Mouse (Mus musculus) neural tube, embryonic 15.5 days (tissue): Measurements from ENCODE around the gene Exosc1. TPM values are rescaled to one million over a fixed set of nuclear protein-coding genes. Genes with fewer than 3 reads are reported as not detected.

Experiments
- ATAC-seq: fragments of 200-750 bp; cut with Nextera tagmentation; 2 replicates; pipeline ENCODE4 v1.8.0; 2017; ENCODE audit warnings: mild to moderate bottlenecking, moderate TSS enrichment, moderate library complexity; ENCODE audit not compliant: low FRiP score
- H3K27ac ChIP-seq: fragments of 300-500 bp; sonication (generic); replicated peaks from 2 replicates; pipeline ENCODE4 v1.5.1; 2015; ENCODE audit warnings: mild to moderate bottlenecking, inconsistent platforms
- H3K27me3 ChIP-seq: fragments of 300-500 bp; sonication (generic); replicated peaks from 2 replicates; pipeline ENCODE4 v1.6.1; 2015; ENCODE audit warnings: inconsistent platforms
- H3K36me3 ChIP-seq: fragments of 300-500 bp; sonication (generic); 2 replicates; pipeline ENCODE4 v1.6.1; 2015; ENCODE audit warnings: inconsistent platforms
- H3K4me1 ChIP-seq: fragments of 300-500 bp; sonication (generic); 2 replicates; pipeline ENCODE4 v1.6.1; 2015; ENCODE audit warnings: inconsistent platforms
- H3K4me2 ChIP-seq: fragments of 300-500 bp; sonication (generic); 2 replicates; pipeline ENCODE4 v1.6.1; 2015; ENCODE audit warnings: inconsistent platforms, mild to moderate bottlenecking, moderate library complexity
- H3K4me3 ChIP-seq: fragments of 300-500 bp; sonication (generic); replicated peaks from 2 replicates; pipeline ENCODE4 v1.5.1; 2015; ENCODE audit warnings: mild to moderate bottlenecking, inconsistent platforms
- H3K9ac ChIP-seq: fragments of 300-500 bp; sonication (generic); replicated peaks from 2 replicates; pipeline ENCODE4 v1.6.1; 2015; ENCODE audit warnings: mild to moderate bottlenecking, inconsistent platforms
- H3K9me3 ChIP-seq: fragments of 300-500 bp; sonication (generic); replicated peaks from 2 replicates; pipeline ENCODE4 v1.6.1; 2016; ENCODE audit warnings: inconsistent platforms
- WGBS: fragments of 180-500 bp; shearing (Covaris S2); methylation state at CpG from one replicate; pipeline ENCODE4 v1.1.7; 2015; ENCODE audit warnings: mixed read lengths; 5-methylcytosine and 5-hydroxymethylcytosine counted together
- polyA plus RNA-seq: library from polyadenylated mRNA; unstranded; fragments of >200 nt; fragmentation: Nextera tagmentation; extraction: Ambion mirVana; gene quantifications from 2 replicates; pipeline ENCODE4 v1.2.1, GENCODE M21; 2015

The Exosc1 gene
- polyA plus RNA-seq, 1 experiment from 2014 or later, result 59.7 TPM

DNA sequence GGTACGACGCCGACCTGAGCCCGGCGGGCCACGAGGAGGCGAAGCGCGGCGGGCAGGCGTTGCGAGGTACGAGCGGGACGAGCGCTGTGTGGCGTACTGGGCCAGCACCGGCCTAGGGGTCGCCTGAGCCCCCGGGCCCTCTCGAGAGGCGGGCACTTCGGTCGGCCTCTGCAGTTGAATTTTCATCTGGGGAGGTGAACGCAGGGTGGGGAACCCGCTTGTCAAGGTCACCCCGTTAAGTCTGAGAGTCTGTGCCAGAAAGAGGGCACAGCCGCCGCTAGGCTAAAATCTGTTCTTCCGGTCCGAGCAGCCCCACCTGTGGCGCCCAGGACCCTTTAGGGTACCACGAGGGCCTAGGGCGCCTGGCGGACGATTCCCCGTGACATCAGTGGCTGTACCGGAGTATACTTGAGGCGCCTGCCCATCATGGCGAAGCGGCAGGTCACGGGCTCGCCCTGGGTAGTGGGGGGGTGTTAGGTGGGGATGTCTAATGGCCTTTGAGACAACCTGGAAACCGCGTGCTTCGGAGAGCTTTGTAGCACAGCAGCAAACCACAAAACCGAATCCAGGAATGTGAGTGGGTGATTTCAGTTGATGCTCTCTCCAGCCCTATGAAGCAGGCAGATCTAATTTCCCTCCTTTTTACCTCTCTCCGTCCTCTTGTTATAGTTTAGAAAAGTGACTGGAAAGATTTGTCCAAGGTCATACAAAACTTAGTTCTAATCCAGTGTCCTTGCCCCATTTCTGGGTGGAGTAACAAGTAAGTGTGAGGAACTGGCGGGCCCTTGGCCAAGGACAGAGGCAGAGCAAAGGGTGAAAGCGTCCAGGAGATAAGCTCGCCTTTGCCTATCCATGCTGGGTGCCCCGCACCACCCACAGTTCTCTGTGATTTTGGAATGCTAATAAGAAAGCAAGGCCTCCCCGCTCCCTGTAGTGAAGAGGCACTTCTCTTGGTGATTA, 20.8 kb downstream of the Exosc1 start:
- H3K9me3 ChIP-seq, result no peaks in the 10 kb centered on the region
- no peaks in the 10 kb centered on the region for H3K27me3 ChIP-seq
- peak overlapping the region; percentile 92 for H3K4me2 ChIP-seq
- H3K4me1 ChIP-seq, result peaks cover 29% of the 10 kb centered on the region
- WGBS, result under 1% methylated on average over 52 of the region's 53 CpGs
- peak; percentile 79 for ATAC-seq
- peaks cover 22% of the 10 kb centered on the region for H3K36me3 ChIP-seq
- peak overlapping the region; percentile 90 for H3K27ac ChIP-seq
- peak overlapping the region; percentile 87 for H3K9ac ChIP-seq
- peak overlapping the region; percentile 74 for H3K4me3 ChIP-seq

DNA sequence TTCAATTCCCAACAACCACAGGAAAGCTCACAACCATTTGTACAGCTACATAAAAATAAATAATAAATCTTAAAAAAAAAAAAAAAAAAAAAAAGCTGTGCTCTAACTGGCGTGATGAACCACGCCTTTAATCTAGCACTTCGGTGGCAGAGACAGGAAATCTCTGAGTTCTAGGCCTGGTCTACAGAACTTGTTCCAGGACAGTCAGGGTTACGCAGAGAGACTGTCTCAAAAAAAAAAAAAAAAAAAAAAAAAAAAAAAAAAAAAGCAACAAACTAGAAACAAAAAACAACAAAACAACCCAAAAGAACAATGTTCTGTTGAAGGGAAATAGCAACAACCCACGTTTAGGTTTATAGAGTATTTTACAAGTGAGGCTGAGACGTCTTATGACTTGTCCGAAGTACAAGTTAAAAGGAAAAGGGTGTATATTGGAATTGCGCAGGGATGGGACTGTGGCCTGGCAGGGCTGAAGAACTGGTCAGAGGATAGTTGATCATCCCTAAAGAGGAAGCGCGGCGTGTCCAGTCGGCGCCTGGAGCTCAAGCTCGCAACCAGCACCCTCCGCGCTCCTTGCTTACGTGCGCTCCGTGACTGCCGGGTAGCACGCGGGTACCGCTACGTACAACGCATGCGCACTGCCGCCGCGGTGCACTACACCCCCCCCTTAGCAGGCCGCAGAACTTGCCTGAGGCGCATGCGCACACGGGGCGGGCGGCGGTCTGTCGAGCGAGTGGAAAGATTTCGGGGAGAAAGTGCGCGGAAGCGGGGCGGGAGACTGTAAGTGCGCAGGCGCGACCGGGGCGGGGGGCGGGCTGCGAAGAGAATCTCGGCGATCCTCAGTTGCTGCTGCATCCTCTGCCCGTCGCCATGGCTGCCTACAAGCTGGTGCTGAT, 21.8 kb downstream of the Exosc1 start, which contains the start of gene Pgam1:
Gene Pgam1 (plus strand): TSS at position 746 of the 896 bp plus-strand sequence.
- 5% methylated on average over 52 of the region's 54 CpGs for WGBS
- peak within 1 kb of the TSS; percentile 90 for H3K27ac ChIP-seq
- peaks cover 13% of the 10 kb centered on the region for H3K36me3 ChIP-seq
- H3K4me2 ChIP-seq, result peak within 1 kb of the TSS; percentile 92
- peaks cover 29% of the 10 kb centered on the region for H3K4me1 ChIP-seq
- H3K9ac ChIP-seq, result peak within 1 kb of the TSS; percentile 87
- H3K9me3 ChIP-seq, result no peaks in the 10 kb centered on the region
- ATAC-seq, result peak; percentile 93
- H3K27me3 ChIP-seq, result no peaks in the 10 kb centered on the region
- H3K4me3 ChIP-seq, result peak within 1 kb of the TSS; percentile 74

DNA sequence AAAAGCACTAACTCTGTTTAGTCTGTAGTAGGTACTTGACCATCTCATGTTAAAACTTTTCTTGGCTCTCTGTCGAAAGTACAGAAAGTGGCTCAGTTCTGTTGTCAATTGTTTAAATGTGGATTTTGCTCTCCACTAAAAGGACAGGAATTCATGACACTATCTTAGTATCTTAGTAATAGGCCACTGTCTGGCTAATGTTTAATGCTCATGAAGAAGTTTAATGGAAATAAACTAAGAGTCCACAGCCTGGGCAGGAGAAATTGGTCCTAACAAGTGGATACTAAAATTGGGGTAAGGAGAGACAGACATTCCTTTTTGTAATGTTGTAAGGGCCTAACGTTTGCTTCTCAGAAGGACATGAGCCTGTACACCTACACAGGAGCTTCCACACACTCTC, 22.8 kb downstream of the Exosc1 start:
- Histone ChIP-seq H3K4me1 (peaks cover 29% of the 10 kb centered on the region), H3K4me3 (no peak overlapping the region), H3K27ac (no peak overlapping the region), H3K9me3 (no peaks in the 10 kb centered on the region), H3K4me2 (no peak overlapping the region), H3K36me3 (0 out of 2 replicates have a peak, but pooled peaks cover 4% of the 10 kb centered on the region), H3K9ac (no peak overlapping the region), H3K27me3 (no peaks in the 10 kb centered on the region)
- no peak for ATAC-seq
- WGBS, result 82% methylated on average over 2 of the region's 2 CpGs

DNA sequence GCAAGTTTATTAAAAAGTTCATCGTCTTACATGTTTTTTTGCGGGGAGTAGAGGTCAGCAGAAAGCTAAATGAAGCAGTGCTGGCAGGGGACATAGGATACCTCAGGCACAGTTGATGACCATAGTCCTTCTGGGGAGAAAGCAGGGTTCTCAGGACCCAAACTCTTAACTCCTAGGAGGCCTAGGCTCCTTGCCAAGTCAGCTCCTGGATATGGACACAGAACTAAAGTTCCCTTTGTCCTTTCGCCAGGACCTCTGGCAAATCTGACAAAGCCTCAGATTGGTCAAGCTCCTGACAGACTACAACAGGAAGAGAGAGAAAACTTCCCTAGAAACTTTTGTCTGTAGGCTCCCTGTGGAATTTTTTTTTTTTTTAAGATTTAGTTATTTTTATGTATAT, 24.5 kb downstream of the Exosc1 start:
- H3K27me3 ChIP-seq, result no peaks in the 10 kb centered on the region
- H3K4me3 ChIP-seq, result no peak overlapping the region
- H3K9me3 ChIP-seq, result no peaks in the 10 kb centered on the region
- H3K36me3 ChIP-seq, result 0 out of 2 replicates have a peak, but pooled peaks cover 2% of the 10 kb centered on the region
- no peak overlapping the region for H3K27ac ChIP-seq
- no peak for ATAC-seq
- no peak overlapping the region for H3K9ac ChIP-seq
- H3K4me2 ChIP-seq, result no peak overlapping the region
- 84% methylated on average over 3 of the region's 3 CpGs for WGBS
- peaks cover 14% of the 10 kb centered on the region for H3K4me1 ChIP-seq

DNA sequence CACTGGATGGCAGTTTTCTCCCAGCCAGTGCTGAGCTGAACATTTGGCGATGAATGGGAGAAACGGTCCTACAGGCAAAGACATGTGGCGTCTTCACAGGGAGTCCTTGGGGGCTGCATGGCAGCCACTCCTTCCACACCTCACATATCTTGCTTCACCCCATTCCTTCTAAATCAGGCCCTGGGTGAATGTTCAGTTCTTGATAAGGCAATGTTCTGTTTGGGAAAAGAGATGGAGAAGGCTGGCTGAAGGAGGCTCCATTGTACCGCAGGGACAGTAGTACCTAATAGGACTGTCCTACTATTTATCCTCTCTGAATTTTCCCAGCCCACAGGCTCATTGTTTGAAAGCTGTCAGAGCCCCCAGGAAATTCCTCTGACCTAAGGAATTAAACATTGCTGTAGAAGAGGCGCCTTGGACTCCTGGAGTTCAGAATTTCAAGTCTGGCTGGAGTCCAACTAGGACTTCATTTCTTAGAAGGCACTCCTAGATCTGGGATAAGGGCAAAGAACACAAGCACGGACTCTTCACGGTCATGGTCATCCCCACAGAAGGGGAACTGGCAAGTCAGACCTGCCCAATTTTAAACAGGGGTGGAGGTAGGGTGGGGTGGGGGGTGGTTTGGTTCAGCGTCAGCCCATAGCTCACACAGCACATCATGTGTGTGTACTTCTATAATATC, 26.0 kb downstream of the Exosc1 start:
- H3K9ac ChIP-seq, result no peak overlapping the region
- H3K27ac ChIP-seq, result no peak overlapping the region
- no peaks in the 10 kb centered on the region for H3K4me1 ChIP-seq
- H3K4me3 ChIP-seq, result no peak overlapping the region
- H3K27me3 ChIP-seq, result no peaks in the 10 kb centered on the region
- no peak for ATAC-seq
- H3K9me3 ChIP-seq, result no peaks in the 10 kb centered on the region
- no peak overlapping the region for H3K4me2 ChIP-seq
- WGBS, result 53% methylated on average over 8 of the region's 8 CpGs
- H3K36me3 ChIP-seq, result no peaks in the 10 kb centered on the region

DNA sequence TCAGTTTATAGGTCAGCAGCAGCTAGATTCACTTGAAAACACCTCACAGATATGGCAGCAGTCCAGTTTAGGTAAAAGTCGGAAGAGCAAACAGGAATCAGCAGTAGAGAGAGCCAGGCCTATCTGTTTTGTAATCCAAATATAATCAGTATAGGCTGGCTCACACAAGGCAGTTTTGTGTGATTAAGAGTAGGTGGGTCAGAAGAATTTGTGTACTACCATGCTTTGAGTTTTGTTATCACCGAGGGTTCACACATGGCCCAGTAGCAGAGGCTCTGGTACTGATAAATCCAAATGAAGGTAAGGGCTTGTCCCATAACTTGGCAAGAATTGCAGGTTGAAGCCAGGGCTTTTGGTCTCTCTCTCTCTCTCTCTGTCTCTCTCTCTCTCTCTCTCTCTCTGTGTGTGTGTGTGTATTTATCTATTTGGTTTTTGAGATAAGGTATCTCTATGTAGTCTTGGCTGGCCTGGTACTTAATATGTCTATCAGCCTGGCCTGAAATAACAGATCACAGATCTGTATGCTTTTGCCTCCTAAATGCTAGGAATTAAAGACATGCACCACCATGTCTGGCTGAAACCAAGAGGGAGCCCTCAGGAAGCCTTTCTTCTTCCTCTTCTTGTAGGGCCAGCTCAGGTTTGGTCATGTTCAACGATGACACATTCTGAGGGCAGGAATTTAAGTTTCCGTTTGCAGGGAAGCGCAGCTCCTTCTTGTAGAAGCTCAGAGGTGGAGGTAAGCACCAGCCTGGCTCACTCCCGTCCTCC, 26.7 kb downstream of the Exosc1 start:
- H3K9me3 ChIP-seq, result no peaks in the 10 kb centered on the region
- H3K27ac ChIP-seq, result no peak overlapping the region
- H3K27me3 ChIP-seq, result no peaks in the 10 kb centered on the region
- H3K9ac ChIP-seq, result no peak overlapping the region
- H3K4me3 ChIP-seq, result no peak overlapping the region
- no peak for ATAC-seq
- no peak overlapping the region for H3K4me2 ChIP-seq
- WGBS, result 70% methylated on average over 6 of the region's 6 CpGs
- no peaks in the 10 kb centered on the region for H3K4me1 ChIP-seq
- no peaks in the 10 kb centered on the region for H3K36me3 ChIP-seq

DNA sequence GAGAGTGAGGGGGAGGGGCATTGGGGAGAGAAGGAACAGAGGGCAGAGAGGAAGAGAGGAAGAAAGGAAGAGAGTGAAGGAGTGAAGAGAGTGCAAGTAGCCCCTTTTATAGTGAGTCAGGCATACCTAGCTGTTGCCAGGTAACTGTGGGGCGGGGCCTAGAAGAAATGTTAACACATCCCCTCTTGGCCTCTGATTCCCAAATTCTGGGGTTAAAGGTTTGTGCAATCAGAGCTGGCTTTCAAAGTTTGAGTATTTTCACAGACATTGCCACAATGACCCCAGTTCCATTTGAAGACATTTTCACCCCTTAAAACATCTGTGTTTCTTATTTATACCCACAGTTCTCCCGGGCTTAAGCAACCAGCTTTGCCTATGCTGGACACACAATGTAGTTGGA, 28.0 kb downstream of the Exosc1 start:
- H3K4me3 ChIP-seq, result no peak overlapping the region
- no peaks in the 10 kb centered on the region for H3K36me3 ChIP-seq
- no peak overlapping the region for H3K9ac ChIP-seq
- H3K9me3 ChIP-seq, result no peaks in the 10 kb centered on the region
- no peak overlapping the region for H3K4me2 ChIP-seq
- H3K27ac ChIP-seq, result no peak overlapping the region
- no peaks in the 10 kb centered on the region for H3K4me1 ChIP-seq
- no peaks in the 10 kb centered on the region for H3K27me3 ChIP-seq
- ATAC-seq, result no peak
- 90% methylated on average over 2 of the region's 2 CpGs for WGBS

DNA sequence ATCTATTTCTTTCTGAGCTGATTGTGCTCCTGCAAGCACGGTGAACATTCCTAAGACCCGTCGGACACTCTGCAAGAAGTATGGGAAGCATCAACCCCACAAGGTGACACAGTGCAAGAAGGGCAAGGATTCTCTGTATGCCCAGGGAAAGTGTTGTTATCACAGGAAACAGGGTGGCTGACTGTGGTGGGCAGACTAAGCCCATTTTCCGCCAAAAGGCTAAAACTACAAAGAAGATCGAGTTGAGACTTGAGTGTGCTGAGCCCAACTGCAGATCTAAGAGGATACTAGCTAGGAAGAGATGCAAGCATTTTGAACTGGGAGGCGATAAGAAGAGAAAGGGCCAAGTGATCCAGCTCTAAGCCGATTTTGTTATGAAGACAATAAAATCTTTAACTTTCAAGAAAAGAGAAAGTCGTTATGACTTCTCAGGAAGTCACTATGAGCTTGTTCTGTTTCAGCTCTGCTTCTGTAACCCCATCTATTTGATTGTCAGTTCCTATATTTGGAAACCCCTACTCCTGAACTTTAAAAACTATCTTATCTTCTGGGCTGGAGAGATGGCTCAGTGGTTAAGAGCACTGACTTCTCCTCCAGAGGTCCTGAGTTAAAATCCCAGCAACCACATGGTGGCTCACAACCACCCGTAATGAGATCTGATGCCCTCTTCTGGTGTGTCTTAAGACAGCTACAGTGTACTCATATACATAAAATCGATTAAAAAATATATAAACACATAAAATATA, 30.2 kb downstream of the Exosc1 start:
- H3K9me3 ChIP-seq, result no peaks in the 10 kb centered on the region
- H3K9ac ChIP-seq, result no peak overlapping the region
- no peak overlapping the region for H3K4me3 ChIP-seq
- H3K36me3 ChIP-seq, result no peaks in the 10 kb centered on the region
- WGBS, result 90% methylated on average over 10 of the region's 10 CpGs
- no peaks in the 10 kb centered on the region for H3K27me3 ChIP-seq
- H3K4me2 ChIP-seq, result no peak overlapping the region
- H3K4me1 ChIP-seq, result no peaks in the 10 kb centered on the region
- ATAC-seq, result no peak
- H3K27ac ChIP-seq, result no peak overlapping the region

DNA sequence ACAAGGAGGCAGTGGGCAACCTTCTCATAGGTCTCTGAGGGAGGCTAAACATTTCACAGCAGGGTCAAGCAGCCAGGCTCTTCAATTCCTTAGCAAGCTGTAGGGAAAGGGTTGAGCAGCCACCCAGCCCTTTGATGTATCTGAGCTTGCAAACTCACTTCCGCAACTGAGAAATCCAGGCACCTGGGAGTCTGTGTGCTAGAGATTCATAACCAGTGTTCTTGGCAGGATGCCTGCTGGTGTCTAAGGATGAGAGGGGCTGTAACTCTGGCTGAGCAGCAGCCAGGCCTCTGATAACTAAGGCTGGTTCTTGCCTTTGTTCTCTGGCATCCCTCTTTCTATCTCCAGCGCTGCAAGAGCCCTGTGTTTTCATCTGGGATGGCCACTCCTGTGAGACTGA, 31.5 kb downstream of the Exosc1 start:
- no peaks in the 10 kb centered on the region for H3K27me3 ChIP-seq
- H3K9ac ChIP-seq, result no peak overlapping the region
- no peak for ATAC-seq

DNA sequence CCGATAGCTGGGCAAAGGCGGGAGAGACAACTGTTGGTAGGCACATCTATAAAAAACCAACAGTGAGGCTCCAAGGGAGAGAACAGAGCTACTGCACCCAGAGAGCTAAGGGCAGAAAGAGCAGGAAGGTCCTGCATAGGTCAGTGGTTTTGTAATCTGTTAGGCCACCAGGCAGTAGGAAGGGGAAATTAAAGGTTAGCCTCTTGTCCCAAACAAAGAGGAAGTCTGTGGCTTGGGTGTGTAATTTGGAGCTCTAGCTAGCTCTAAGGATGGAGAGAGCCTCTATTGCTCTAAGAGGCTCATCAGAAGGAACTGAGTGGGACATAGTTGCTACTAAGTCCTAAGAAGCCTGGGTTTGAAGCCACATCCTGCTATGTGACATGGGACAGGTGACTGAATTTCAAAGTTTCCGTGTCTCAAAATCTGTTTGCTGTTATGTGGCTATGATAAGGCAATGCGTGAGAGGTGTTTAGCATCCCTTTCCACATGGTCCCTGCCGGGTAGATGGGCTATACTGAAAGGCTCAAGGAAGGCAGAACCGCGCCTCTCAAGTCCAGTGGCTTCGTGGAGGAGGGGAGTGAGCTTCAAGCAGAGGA, 32.6 kb downstream of the Exosc1 start:
- Histone ChIP-seq H3K4me2 (no peak overlapping the region), H3K4me3 (no peak overlapping the region), H3K36me3 (no peaks in the 10 kb centered on the region), H3K27me3 (no peaks in the 10 kb centered on the region), H3K4me1 (peaks cover 8% of the 10 kb centered on the region), H3K9ac (no peak overlapping the region), H3K9me3 (no peaks in the 10 kb centered on the region), H3K27ac (no peak overlapping the region)
- no peak for ATAC-seq
- WGBS, result 85% methylated on average over 8 of the region's 8 CpGs

More for the DNA sequence above, 31.5 kb downstream of the Exosc1 start:
- no peak overlapping the region for H3K4me2 ChIP-seq
- no peak overlapping the region for H3K27ac ChIP-seq
- no peaks in the 10 kb centered on the region for H3K9me3 ChIP-seq
- H3K36me3 ChIP-seq, result no peaks in the 10 kb centered on the region
- peaks cover 3% of the 10 kb centered on the region; the same call in 1 of the 2 replicates for H3K4me1 ChIP-seq
- 56% methylated on average over 2 of the region's 2 CpGs for WGBS
- H3K4me3 ChIP-seq, result no peak overlapping the region
